Mouse (Mus musculus) CD4-positive, CD25-positive, alpha-beta regulatory T cell, adult 4 months (primary cell): ENCODE measurements around the gene Vmo1. TPM values are rescaled to one million over a fixed set of nuclear protein-coding genes. Genes with fewer than 3 reads are reported as not detected.
"Not testable (repeated sequence)": the region's sequence is repeated elsewhere in the genome, so short reads cannot be mapped to it uniquely, and the experiment has no call there.

Source experiments
- ATAC-seq: one replicate; pipeline ENCODE4 v1.8.0; 2017
- polyA plus RNA-seq, 2 experiments: library from polyadenylated mRNA; unstranded; fragments of 100-300 nt; shearing (Covaris generic); gene quantifications; one replicate each; pipeline ENCODE4 v1.2.1; 2017

Gene Vmo1
- polyA plus RNA-seq, 2 experiments from 2014 or later = not detected

DNA sequence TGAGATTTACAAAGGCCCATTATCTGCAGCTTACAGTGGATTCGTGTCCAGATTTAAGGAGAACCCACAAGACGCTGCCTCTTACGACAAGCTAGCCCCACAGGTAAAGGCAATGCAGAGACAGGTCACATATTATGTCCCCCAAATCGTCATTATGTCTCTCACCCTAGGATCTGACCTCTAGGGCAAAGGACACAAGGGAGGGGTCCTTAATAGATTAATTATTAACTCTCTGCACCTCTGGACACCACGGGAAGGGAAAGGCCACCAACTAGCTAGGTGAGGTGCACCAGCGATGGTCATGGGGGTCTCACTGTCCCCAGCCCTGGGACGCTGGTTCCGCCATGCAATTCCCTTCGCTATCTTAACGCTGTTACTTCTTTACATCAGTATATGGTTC lies 4.5 kb upstream of the Vmo1 start, which contains the start of gene Gltpd2:
Gene Gltpd2, plus strand, starts transcription at position 274 of the 400 bp plus-strand sequence.
- no peak for ATAC-seq

DNA sequence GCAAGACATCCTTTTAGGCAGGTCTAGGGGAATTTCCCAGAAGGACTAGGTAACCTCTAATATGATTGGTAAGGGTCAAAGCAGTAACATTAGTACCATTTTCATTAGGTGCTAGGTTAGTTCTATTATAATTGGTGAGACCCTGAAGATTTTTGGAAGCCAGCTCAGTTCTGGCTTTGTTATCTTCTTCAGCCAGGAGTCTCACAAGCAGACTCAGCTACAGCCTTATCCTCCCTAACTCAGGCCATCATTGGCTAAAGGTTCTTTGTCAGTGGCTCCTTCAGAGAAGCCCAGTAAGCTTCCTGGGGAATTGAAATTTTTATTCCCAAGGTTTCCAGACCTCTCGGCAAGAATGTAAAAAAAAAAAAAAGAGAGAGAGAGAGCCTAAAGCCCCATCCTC lies 4.0 kb upstream of the Vmo1 start:
- ATAC-seq = no peak

DNA sequence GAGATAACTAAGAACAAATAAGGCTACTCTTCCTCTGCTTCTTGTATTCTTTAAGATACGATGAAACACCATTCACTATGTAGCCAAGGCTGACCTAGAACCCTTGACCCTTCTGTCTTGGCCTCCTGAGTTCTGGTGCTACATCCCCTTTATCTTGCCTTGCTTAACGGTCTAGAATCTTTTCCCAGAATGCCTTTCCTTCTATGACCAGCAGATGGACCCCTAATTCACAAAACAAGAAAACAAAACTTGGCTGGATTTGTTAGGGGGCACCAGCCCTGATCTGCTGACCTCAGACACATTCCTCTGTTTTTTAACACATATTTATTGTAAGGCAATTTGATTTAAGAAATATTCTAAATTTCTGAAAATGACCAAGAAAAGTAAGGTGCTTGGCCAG lies 1.9 kb upstream of the Vmo1 start:
- no peak for ATAC-seq

DNA sequence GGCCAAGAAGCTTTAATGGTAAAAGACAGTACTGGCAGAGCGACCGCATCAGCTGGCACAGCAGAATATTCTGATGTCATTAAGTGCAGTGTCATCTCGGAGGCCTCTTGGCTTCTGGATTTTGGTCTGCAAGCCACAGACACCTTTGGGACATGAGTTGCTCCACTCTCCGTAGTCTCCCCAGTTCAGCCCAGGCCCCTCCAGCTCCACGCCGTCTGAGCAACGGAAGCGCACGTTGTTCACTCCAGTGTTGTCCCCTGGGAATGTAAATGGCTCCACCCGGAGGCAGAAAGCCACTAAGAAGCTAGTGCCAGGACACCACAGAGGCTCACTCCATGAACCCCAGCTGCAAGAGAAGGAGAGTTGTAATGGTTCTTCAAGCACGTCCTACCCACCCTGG lies 896 bp downstream of the Vmo1 start:
- ATAC-seq = no peak

DNA sequence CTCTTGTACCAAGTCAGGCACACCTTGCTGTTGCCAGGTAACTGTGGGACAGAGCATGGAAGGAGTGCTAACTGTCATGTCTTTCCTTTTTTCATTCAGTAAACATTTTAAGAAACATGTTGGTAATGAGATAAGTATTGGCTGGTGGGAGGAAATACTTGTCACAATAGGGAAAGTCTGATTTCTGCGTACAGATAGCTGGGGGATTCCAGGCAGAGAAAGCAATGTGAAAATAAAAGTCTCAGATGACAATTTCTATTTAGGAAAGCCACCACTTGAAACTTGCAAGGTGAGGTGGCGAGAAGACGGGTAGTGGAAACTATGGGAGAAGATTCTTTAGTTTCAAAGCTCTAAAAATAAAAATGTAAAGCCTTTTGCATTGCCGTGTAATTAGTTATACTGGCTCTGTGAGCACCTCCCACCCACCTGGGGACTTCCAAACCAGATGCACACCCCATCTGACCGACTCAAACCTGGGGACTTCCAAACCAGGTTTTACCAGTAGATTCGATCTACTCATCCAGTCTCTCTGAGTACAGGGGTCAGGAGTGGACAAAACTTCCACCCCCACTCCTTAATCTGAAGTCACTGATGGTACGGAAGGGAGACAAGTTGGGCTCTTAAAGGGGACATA lies 1.6 kb downstream of the Vmo1 start:
- peak; percentile 59 for ATAC-seq

DNA sequence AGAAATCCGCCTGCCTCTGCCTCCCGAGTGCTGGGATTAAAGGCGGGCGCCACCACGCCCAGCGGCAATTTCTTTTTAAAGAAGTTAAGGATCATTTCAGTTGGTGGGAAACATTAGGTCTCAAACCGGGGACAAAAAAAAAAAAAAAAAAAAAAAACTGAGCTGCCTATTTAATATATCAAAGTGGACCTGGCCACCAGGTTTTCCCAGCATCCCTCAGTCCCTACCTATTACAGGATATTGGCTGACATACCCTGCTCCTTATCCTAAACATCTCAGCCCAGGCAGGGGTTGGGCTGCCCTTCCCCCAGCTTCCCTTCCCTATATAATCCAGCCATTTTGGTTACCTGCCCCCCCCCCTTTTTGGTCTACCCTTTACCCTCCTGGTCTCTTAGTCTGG lies 2.6 kb downstream of the Vmo1 start:
- no peak for ATAC-seq

DNA sequence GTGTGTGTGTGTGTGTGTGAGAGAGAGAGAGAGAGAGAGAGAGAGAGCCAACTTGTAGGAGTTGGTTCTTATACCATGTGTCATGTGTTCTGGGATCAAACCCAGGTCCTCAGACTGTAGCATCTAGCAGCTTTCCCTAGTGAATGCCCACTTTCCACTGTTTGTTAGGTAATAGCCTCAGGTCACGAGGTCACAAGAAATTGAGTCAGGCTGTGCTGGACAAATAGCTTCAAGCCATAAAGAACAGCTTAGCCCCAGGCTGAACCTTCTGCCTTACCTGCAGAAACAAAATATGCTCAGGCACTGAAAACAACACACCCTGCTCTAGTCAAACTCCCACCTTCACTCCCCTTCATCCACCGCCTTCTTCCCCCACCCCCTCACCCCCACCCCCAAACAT lies 3.2 kb downstream of the Vmo1 start:
- ATAC-seq = no peak

DNA sequence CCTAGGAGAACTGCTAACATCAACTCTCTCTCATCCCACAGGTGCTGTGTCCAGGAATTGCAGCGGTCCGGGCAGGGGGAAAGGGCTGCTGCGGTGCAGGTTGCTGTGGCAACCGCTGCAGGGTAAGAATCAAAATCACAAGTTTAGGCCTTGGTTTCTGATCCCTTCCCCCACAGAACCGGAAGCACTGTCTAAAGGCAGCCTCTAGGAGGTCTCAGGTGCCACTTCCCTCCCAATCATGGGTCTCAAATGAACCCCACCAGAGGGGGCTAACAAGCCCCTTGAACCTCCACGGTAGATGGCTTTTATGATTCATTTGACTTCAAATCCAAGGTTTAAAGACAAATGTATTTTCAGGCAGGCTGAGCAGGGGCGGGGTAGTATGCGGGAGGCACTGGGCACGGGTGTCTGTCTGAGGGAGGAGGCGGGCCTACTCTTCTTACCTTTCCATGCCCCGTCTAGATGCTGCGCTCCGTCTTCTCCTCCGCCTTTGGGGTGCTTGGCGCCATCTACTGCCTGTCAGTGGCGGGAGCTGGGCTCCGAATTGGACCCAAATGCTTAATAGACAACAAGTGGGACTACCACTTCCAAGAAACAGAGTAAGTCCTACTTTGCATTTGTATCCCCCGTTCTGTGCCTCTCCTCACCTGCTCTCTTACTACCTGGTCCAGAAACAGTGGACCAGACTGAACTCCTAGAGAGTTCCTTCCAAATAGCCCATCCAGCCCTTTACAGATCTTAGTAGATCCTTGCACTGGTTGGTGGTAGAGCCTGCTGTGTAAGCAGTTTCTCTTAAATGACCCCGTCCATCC lies 4.5 kb downstream of the Vmo1 start:
- peak; percentile 71 for ATAC-seq

DNA sequence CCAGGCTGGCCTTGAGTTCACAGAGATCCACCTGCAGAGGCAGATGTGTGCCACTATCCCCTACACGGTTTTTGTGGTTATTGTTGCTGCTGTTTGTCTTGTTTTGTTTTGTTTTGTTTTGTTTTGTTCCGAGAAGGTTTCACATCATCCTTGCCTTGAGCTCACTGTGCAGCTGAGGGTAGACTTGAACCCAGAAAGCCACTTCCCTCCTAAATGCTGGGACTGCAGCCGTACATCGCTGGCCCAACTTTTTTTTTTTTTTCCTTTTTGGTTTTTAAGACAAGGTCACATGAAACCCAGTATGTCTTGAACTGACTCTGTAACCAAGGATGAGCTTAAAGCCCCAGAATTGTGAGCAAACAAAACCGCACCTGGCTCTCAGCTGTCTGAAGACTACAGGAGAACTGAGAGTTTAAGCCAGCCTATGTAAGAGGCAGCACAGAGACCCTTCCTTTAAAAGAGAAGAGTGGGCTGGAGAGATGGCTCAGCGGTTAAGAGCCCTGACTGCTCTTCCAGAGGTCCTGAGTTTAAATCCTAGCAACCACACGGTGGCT lies 7.4 kb downstream of the Vmo1 start:
- ATAC-seq = no peak

DNA sequence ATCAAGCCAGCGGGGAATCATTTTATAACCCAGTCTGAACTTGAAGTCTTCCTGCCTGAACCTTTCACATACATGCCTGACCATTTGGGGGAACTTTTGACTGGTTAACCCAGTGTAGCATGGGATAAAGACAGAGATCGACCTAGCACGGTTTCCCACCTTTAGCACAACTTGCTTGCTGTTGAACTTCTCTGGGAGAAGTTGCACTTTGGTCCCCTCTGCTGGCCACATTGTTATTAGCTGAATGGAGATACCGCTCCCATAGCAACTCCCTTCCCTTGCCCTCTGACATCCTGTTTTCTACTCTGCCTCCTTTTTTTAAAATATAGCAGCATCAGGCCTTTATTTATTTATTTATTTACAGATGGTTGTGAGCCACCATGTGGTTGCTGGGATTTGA lies 8.0 kb downstream of the Vmo1 start:
- peak; percentile 74 for ATAC-seq

DNA sequence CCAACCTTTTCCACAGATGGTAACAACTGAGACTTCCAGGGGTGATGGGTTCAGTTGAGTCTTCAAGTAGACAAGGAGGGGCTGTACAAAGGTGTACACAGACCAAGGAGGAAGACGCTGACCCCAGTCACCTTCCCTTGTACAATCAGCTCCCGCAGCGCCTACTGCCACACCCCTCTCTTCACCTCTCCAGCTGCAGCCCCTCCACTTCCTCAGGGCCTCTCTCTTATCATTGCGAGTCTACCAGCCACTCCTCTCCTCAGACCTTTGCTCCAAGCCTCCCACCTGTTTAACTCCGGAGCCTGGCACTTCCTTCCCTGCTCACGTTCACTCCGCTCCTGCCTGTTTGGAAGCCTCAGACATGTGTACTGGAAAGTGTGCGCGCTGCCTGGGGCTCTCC lies 9.4 kb downstream of the Vmo1 start, which contains the start of gene Tm4sf5:
Gene Tm4sf5, plus strand, starts transcription at position 275 of the 400 bp plus-strand sequence.
- no peak for ATAC-seq

DNA sequence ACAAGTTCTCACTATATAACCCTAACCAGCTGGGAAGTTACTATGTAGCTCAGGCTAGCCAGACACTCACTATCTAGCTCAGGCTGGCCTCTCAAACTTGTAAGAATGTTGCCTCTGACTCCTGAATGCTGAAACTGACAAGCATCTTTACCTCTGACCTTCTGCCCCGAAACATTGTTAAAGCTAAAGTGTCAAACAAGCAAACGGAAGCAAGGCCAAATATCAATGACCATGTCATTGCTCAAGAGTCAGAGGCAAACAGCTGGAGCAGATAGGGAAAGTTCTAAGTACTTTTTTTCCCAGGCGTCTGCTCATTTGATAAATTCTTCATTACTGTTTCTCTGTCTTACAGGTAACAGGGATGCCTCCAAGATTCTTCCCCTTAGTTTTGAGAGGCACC lies 12.4 kb downstream of the Vmo1 start:
- no peak for ATAC-seq

DNA sequence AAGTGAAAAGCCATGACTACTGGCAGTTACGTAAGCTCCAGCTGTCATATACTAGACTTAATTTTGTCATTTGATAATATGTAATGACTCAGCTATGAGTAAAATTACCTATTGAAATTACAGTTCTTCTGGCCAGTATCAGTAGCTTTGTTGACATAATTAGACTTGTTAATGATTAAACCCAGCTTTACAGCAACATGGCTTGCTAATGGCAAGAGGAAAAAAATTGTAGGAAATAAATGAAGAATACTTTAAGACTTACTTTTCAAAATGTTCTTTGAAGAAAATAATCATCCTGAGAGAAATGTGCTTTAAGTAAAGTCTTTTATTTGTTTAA lies 14.0 kb downstream of the Vmo1 start:
- no peak for ATAC-seq

DNA sequence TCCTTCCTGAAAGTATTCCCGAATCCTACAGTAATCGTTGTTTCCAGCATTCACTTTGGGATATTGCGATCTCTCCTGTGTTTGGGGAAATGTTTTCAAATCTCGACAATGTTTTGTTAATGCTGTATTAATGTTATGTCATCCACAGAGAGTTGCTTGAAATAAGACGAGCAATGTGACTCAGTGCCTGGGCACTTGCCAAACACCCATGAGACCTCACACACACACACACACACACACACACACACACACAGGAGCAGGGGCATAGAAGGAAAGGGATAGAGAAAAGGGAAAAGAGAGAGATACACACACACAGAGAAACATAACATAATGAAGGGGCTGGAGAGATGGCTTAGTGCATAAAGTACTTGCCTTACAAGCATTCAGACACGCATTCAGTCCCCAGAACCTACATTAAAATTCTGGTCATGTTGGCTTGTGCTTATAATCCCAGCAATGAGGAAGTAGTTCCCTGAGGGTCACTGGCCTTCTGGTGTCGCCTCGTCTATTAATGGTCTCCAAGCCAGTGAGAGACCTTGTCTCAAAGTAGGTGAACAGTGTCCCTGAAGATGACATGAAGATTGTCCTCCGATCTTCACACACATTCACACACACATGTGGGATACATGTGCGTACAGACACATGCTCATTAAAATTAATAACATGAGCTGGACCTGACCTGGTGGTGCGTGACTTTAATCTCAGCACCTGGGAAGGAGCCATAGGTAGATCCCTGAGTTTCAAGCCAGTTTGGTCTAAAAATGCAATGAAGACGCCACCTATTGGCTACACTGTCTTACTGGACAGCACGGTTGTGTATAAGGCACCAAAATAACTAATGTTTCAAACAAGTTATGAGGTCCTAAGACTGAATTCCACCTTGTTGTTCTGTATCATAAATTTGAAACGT lies 14.6 kb downstream of the Vmo1 start:
- ATAC-seq = no peak

DNA sequence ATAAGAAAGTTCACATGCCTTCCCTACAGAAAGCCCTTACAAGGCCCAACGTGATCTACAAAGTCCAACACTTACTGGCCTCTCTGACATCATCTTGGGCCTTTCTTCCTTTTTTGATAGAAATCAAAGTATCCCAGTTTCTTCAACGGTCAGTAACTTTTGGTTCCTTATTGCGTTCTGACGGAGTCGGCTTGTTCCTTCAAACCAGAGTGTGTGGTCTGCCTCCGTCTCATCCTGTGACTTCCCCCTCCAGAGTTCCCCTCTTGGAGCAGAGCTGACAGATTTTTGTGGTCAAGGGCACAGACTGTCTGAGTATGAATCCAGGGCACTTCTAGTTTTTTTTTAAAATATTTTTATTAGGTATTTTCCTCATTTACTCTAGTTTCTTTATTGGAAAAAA lies 24.7 kb downstream of the Vmo1 start:
- ATAC-seq = no peak

DNA sequence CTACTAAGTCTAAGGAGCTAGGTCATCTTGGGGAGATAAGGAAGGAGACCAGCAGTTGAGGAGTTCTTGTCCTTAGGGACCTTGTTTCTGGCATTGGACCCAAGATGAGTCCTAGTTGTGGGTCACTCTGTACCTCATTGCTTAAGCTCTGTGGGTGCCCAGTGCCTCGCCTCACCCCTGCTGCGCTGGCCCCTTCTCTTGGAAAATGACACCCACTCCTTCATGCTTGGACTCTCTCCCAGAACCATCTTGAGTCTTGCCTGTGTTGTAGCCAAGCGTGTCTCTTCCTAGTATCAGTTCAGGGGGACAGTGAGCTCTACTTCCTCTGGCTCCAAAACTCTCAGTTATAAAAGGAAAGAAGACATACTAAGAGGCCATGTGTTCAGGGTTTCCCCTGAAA lies 25.3 kb downstream of the Vmo1 start:
- no peak for ATAC-seq

DNA sequence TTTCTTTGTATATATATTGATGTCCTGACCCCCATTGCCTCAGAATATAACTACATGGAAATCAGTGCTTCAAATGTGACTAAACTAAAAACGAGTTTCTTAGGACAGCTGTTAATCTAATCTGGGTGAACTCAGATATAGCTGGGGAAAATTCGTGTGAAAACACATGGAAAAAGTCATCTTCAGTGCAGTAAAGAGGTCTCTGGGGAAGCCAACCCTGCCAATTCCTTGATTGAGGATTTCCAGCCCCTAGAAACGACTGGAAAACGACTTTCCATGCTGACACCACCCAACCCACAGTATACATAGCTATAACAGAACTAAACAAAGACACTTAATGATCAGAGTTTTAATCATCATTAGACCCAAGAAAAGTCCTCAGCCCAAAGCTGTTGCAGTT lies 26.6 kb downstream of the Vmo1 start:
- ATAC-seq = no peak

DNA sequence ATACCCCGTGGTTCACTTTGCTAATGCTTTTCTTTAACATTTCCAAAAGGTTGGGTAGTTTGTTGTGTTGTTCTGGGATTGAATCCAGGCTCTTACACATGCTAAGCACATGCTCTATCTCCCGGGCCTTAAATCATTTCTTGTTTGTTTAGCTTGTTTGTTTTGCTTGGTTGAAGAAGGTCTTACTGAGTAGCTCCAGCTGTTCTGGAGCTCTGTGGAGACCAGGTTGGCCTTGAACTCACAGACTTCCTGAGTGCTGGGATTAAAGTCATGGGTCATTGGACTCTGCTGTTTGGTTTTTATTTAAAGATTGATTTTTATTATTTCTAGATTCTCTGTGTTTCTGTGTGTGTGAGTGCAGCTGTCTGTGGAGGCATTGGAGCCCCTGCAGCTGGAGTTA lies 28.9 kb downstream of the Vmo1 start:
- no peak for ATAC-seq

DNA sequence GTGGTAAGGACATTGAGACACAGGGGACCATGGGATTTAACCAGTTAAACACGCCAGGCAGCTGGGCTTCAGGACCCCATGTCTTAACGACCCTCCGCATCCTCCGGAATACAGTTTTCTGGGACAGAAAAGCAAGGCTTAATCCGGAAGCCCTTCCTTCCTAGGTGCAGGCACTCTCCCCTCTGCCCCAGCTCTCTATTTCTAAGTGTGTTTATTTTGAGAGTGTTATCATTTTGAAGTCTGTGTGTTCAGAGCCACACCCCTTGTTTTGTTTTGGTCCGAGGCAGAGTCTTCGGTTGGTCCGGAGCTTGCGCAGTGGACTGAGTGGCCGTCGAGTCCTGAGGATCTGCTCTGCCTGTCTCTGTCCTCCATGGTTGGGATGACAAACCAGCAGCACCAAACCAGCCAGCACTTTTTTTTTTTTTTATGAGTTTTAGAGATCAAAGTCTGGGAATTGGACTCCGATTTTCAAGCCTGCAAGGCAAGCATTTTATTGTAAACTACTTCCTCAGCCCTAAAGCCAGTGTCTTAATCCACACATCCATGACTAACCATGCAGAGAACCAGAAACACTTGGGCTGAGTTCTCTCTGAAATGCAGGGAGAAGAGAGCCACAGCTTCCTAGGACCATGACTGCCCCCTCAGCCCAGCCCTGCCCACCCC lies 39.4 kb downstream of the Vmo1 start:
- no peak for ATAC-seq

DNA sequence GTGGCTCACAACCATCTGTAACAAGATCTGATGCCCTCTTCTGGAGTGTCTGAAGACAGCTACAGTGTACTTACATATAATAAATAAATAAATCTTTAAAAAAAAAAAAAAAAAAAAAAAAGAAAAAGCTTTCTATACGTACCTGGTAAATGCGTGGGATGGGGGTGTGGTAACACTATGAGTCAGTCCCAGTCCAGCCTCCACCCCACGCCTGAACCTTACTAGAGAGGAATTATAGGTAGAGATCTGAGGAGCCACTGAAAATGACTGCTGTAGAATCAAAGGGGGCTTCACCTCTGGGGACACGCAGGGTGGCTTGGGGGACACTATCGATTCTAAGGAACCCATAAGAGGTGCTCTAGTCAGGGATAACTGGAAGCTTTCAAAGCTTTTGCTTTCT lies 41.1 kb downstream of the Vmo1 start:
- ATAC-seq = not testable (repeated sequence)

DNA sequence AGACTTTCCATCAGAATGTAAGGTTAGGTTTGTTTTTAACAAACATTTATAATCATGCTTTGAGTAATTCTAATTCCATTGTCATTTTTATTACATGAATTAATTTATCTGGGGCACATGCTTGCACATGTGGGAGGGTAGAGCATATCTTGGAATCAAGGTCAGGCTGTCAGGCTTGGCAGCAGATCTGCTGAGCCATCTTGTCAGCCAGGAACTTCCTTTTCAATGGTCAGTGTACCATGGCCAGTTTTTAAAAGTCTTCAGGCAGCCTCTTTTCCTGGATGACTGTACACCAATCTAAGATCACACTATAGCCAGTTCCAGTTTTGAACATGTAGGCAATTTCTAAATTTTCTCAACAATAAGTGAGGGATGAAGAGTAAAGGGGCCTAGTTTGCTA lies 41.7 kb downstream of the Vmo1 start:
- ATAC-seq = no peak

DNA sequence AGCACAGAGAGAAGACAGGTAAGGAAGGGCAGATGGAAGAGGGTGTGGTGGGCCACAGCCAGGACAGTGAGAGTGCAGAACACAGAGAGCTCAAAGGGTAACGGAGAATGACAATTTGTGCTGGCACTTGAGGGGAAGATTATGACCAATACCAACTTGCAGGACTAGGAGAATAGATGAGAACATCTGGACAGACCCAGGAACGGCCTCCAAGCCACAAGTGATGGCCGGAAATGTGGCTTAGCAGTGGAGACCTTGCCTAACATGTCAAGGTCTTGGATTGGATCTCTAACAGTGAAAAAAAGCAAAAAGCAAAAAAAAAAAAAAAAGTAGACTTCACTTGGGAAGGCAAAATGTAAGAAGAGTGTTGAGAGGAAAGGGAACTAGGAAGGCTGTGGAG lies 44.7 kb downstream of the Vmo1 start:
- no peak for ATAC-seq
